Mouse (Mus musculus) lung, adult 18-20 months (tissue): Measurements from ENCODE around the gene Klk14.
A peak's percentile ranks its signal among the peaks of the same experiment; 100 is the strongest.
"Not testable (repeated sequence)": the region's sequence is repeated elsewhere in the genome, so short reads cannot be mapped to it uniquely, and the experiment has no call there.

ENCODE experiments used
- DNase-seq, 2 experiments: peaks; one replicate each; pipeline ENCODE4 v3.0.0; 2022; ENCODE audit warnings: mixed read lengths in 2 of 2

Klk14 gene

GRCm38 (mm10) chr7:43690118-43690517 is at the start of gene Klk14:
Gene Klk14 (plus strand): TSS chr7:43690418.
- no peak for DNase-seq

GRCm38 (mm10) chr7:43642587-43642986 is 47.6 kb upstream of the Klk14 start:
- DNase-seq, result peak; percentile 46 to 52

GRCm38 (mm10) chr7:43643046-43643652 is 47.1 kb upstream of the Klk14 start:
- no peak for DNase-seq

GRCm38 (mm10) chr7:43652683-43653082 is 37.5 kb upstream of the Klk14 start:
- no peak for DNase-seq

GRCm38 (mm10) chr7:43654519-43654918 is 35.7 kb upstream of the Klk14 start:
- DNase-seq, result no peak

GRCm38 (mm10) chr7:43656232-43656631 is 34.0 kb upstream of the Klk14 start:
- no peak for DNase-seq

- DNase-seq, result no peak
These were observed 30.2 kb upstream of the Klk14 start, which contains the start of gene Siglece for GRCm38 (mm10) chr7:43660002-43660401. Gene Siglece (minus strand): TSS chr7:43660161.

DNA sequence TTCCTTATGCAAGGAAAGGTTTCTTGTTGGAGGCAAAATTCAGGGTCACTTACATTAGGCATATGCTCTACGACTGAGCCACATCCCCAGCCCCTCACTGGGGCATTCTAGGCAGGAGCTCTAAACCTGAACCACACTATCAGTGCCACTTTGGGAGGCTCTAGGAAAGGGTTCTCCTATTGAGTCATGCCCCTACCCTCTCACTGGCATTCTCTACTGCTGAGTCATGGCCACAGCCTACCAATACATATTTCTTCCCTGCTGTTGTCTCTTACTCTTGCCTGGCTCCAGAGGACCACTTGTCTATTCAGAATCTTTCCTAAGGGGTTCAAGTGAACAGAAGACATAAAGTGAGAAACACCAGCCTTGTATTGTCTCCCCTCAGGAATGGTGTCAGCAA is 27.4 kb upstream of the Klk14 start:
- no peak for DNase-seq

- DNase-seq, result not testable (repeated sequence)
These were observed 23.0 kb upstream of the Klk14 start for GRCm38 (mm10) chr7:43667221-43667620.

DNA sequence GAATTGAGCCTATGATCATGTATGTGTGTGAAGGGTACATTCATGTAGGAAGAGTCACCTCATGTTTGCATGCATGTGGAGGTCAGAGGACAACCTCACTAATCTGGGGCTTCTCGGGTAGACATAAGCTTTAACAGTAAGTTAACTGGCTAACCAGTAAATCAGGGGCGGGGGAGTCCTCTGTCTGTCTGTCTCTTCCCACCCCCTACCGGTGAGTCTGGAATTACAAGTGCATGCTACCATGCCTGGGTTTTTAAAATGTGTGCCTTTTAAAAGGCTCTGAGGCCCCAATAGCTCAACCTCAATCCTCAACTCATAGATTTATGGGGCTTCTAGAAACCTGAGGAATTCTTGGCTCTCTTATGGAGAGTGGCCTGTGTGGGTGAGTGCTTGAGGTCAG is 21.6 kb upstream of the Klk14 start:
- no peak for DNase-seq

DNA sequence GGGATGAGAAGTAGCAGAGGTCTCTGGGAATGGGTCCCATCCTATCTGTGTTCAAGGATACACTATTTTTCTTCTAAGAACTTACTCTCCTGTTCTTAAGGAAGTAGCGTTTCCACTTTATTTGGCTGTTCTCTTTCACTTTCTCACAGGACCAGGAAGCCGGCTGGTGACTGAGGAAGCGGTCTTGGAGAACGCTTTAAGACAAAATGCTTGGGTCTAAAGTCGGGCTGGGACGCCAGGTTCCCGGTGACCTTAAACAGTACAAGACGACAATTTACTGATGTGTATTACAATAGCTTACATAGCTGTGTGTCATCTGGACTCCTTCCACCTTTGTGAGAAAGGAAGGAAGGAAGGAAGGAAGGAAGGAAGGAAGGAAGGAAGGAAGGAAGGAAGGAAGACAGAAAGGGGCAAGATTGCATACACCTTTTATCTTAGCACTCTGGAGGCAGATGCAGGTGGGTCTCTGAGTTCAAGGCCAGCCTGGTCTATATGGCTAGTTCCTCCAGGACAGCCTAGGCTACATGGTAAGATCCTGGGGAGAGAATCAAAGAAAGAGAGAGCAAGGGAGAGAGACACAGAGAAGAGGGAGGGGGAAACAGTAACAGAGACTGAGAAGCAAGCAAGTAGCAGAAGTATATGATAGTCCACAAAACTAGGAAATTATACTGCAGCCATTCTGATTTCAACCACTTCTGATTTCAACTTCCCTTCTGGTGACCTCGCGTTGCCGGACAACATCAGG is 19.0 kb upstream of the Klk14 start:
- no peak for DNase-seq

DNA sequence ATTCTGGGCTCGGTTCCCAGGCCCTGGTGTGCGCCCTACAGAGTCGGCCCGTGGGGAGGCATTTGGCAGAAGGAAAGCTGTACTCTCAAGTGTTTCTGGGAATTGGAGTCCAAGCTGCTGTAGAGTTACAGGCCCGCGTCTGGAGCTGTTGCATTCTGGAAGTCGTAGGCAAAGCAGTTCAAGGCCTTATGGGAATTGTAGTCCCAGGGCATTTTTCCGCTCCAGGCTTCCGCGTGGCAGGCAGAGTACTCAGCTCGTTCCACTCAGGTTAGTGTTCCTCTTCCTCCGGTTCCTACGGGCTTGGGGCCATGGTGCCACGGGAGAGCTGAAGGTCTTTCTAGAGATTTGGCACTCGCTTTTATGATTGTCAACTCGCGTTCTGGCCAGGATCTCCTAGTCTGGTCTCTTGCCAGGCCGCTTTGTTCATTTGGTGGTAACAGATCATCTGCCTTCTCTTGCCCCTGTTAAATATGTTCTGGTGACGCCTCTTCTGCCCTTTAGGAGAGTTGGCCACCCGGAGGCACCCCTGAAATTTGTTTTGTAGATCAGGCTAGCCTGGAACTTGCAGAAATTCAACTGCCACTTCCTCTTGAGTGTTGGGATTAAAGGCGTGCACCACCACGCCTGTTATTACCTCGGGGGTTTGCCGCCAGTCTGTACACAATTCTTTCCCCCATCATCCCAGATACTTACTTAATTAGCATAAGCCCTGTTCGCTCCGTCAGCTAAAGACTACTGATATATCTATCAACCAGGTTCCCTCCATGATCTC is 18.2 kb upstream of the Klk14 start, which contains the start of gene Ctu1:
Gene Ctu1 (plus strand): TSS at position 208 of the 772 bp plus-strand sequence.
- DNase-seq, result peak; percentile 95 to 96

- DNase-seq, result peak; percentile 63 to 76
These were observed 17.5 kb upstream of the Klk14 start for GRCm38 (mm10) chr7:43672581-43673260.

- no peak for DNase-seq
These were observed 15.1 kb upstream of the Klk14 start for GRCm38 (mm10) chr7:43675091-43675490.

DNA sequence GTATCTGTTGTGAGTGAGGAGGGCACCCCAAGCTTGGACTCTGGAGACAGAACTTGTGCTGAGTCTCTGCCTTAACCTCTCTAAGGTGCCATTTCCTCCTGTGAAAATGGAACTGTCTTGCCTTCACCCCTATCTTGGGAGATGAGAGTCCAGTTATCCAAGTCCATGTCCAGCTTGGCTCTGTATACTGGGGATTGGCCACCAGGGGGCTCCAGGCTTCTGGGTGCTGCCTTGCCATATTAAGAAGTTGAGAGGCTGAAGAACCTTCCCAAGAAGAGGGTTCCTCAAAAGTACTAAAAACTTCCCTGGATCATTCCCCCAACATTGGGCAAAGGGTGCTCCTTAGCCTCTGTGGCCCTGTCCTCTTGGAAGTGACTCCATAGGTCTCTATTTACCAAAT is 11.7 kb upstream of the Klk14 start:
- peak; percentile 36 to 53 for DNase-seq

DNA sequence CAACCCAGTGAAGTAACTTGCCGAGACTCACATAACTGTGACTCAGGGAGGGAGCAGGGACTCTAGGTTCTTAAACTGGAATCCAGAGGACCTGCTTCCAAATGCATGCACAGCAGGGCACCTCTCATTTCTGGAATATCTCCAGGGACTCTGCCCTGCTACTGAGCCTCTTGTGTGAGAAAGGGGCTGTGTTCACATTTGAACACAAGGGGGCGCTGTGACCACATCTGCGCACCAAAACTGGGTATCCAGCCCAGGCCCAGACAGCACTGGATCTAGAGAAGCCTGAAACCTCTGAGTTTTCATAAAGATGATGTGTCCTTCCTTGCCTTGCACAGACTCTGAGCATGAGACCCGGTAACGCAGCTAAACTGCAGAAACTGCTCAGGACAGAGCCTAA is 9.3 kb upstream of the Klk14 start:
- peak; percentile 62 to 70 for DNase-seq

DNA sequence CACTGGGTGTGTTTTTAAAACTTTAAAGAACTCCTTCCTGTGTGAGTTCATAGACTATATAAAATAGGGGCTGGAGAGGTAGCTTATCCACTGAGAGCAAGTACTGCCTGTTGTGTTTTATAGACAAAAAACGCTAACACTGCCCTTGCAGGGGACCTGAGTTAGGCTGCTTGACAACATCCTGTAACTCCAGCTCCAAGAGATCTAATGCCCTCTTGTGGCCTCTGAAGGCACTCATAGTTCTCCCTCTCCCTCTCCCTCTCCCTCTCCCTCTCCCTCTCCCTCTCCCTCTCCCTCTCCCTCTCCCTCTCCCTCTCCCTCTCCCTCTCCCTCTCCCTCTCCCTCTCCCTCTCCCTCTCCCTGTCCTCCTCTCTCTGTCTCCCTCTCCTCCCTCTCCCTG is 7.7 kb upstream of the Klk14 start:
- not testable (repeated sequence) for DNase-seq

DNA sequence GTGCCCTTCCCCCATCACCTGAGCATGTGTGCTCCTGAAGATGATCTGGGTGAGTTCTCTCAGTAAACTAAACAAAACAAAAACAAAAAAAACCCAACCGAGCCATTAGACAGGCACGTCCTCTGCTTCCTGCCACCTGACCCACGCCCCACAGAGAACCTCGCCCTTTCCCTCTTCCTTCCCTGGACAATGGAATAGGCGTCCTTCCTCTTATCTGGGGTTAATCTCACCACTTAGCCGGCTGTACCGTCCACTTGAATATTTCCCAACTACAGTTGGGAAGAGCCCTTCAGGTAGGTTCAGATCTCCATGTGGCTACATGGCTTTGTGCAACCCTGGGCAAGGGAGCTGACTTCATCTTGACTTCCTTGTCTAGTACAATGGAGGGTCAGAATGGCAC is 5.1 kb upstream of the Klk14 start:
- DNase-seq, result peak; percentile 48 to 69

GRCm38 (mm10) chr7:43710031-43710430 is 19.8 kb downstream of the Klk14 start:
- peak; percentile 38 to 56 for DNase-seq

GRCm38 (mm10) chr7:43712267-43712666 is 22.0 kb downstream of the Klk14 start, which contains the start of gene Klk13:
Gene Klk13 (plus strand): TSS chr7:43712567.
- DNase-seq, result no peak

GRCm38 (mm10) chr7:43712917-43713316 is 22.7 kb downstream of the Klk14 start:
- peak; percentile 8 to 14 for DNase-seq

- peak; percentile 62 to 69 for DNase-seq
These were observed 23.6 kb downstream of the Klk14 start for GRCm38 (mm10) chr7:43713741-43714351.
